Mouse (Mus musculus) gastrocnemius, postnatal 36 days (tissue): Measurements from ENCODE around the gene Ythdf2. TPM values are rescaled to one million over a fixed set of nuclear protein-coding genes. Genes with fewer than 3 reads are reported as not detected.

ENCODE experiments used
- DNase-seq, 2 experiments: peaks; one replicate each; pipeline ENCODE4 v3.0.0; 2022
- intact Hi-C: fragments of 180-260 bp; cut with DNase I; formaldehyde crosslinking; loops from one replicate; pipeline ENCODE4 v1.15.1; 2025
- microRNA-seq, 2 experiments: library from miRNA; unstranded; fragments of <30 nt; microRNA quantifications; one replicate each; pipeline ENCODE4 v1.2.0; 2021
- total RNA-seq, 2 experiments: library from RNA; stranded (reverse); gene quantifications; 2 replicates each; pipeline ENCODE4 v1.2.3; 2021

Ythdf2 gene
- total RNA-seq, 2 experiments from 2014 or later = 21.6 to 27.3 TPM

GRCm38 (mm10) chr4:132165691-132166090 is 46.4 kb downstream of the Ythdf2 start:
- DNase-seq = no peak
- intact Hi-C loops = loop anchor here (5.0 kb wide), 1 partner anchor 63 kb away; no protein-coding TSS in a partner anchor

DNA sequence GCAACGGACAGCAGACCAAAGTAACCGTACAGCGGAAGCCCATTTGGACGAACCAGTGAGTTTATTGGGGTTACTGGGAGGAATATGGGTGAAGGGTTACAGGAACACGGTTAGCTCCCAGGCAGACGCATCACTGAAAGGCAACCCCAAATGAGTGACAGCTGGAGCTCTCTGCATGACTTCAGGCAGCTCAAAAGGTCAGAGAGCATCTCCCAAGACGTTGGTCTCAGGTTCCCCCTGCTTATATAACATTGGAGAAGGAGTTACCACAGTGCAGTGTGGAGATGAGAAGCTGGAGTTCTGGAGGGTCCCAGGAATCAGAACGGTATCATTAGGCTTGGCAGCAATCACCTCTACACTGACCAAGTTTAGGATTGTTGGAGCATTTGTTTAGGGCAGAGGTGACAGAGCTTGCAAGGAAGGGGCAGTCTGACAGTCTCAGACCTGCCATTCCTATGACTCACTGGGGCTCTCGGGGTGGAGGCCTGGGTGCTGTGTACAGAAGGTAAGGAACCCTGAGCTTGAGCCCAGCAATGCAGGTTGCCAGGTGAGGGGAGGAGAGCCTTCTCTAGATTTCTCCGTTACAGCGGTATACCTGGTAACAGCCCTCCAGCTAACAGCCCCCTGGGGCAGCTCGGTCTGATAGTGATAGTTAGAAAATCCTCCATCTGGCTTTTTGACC is 55.0 kb downstream of the Ythdf2 start:
- intact Hi-C loops = no loop called here
- no peak for DNase-seq

DNA sequence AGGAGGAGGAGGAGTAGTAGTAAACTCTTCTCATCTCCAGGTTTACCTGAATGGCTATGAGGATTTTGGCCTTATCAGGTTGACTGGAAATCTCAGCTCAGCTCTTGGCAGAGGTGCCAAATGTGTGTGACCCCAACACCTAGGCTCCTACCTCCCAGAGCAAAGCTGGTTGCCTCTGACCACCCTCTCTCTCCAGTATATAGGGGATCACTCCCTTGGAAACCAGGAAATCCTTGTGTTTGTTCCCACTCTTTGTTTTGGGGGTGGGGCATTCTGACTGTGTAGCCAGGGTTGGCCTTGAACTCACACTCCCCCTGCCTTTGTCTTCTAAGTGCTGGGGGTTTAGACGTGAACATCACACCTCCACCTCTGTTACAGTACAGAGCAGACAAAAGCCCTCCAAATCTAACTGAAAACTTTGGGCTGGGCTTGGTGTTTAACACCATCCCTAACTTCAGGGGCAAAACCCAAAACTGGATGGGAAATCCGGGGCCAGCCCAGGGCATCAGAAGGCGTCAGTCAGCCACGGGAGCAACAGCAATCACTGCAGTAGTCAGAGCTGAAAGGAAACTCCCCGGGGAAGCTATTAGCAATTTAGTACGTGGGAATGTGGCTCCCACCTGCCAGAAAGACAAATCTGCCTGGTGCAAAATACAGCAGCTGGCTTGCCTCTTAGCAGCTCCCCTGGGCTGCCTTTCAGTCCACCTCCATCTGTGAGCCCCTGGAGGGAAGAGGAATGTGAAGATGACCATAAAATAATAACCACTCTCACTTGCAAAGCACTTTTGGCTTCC is 57.0 kb downstream of the Ythdf2 start:
- no peak for DNase-seq
- intact Hi-C loops = no loop called here

DNA sequence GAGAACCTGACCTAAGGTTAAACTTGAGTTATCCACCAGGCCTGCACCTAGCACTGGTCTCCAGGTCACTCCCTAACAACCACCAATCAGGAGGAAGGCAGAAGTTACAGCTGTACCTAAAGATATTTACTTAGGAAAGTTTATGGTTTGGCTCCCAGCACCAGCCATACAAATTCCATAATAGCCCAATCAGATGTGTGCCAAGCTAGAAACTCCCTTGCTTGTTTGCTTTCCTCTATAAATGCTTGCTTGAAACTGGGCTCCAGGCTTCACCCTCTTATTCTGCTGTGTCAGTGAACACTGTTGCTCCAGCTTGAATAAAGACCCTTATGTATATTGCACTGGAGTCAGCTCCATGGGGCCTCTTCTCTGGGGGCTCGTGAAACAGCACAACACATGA is 60.4 kb downstream of the Ythdf2 start:
- intact Hi-C loops = no loop called here
- no peak for DNase-seq

DNA sequence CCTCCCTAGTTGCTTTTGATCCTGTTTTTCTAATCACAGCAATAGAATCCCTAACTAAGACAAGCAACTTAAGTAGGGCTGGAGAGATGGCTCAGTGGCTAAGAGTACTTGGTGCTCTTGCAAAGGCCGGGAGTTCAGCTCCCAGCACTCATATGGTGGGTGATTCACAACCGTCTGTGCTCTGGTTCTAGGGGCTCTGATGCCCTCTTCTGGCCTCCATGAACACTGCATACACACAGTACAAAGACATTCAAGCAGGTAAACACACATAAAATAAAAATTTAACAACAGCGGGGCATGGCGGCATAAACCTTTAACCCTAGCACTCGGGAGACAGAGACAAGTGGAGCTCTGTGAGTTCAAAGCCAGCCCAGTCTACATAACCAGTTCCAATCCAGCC is 65.9 kb downstream of the Ythdf2 start:
- intact Hi-C loops = no loop called here
- DNase-seq = no peak

DNA sequence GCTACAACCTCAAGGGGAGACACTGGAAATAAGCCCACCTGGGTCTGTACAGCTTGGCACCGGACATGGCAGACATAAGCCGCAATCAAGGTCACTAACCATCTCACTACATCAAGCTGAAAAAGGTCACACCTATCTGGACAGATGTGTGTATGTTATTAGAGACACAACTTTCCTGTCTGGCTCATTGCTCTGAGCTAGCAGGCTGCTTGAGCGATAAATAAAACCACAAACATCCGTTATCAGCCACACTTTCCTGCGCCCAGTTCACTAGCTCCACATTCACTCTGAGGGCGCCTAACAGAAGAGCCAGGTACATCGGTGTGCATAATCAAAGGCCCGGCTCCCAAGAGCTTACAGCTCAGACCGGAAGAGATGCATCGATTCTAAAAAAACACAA is 67.0 kb downstream of the Ythdf2 start:
- intact Hi-C loops = no loop called here
- DNase-seq = no peak

DNA sequence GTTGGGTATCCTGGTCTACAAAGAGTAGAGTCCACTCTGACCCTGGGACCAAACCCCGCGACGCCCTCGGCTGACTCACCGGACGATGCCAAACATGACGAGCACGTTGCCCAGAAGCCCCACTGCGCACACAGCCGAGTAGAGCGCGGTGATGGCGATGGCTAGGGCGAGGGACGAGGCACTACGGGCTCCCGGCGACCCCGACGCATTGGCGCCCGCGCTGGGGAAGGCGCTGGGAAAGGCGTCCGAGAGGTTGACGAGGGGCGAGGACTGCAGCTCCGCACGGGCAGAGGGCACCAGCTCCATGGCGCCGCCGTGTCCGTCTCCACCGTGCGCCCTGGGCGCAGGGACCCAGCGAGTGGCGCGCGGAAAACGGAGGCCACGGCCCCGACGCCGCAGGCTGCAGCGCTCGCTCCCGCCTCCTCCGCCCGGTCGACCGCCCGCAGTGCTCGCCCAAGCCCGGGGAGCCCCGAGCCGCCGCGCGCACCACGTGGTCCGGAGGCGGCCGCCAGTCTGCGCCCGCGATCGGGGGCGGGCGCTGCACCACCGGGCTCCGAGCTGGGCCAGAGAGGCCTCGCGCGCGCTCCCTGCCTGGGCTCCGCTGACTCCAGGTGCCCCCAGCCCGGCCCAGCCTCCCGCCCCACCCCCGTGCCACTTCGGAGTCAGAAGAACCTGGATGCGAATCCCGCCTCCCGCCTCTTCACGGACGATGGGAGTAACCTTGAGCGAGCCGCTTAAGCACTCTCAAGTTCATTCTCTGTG is 67.8 kb downstream of the Ythdf2 start, which contains the start of gene Oprd1:
Gene Oprd1, minus strand, starts transcription at position 407 of the 762 bp plus-strand sequence.
- intact Hi-C loops = no loop called here
- no peak for DNase-seq

DNA sequence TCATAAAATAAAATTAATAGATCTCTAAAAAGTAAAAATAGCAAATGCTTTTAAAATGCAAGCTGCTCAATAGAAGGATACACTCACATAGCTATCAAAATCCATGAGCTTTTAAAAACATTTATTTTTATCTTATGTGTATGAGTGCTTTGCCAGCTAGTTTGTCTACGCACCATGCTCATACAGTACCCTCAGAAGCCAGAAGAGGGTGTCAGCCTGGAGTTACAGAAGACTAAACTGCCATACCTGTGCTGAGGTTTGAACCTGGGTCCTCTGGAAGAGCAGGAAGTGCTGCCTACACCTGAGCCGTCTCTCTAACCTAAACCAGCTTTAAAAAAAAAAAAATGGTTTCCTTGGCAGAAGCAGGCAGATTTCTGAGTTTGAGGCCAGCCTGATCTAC is 73.5 kb downstream of the Ythdf2 start:
- DNase-seq = no peak
- intact Hi-C loops = no loop called here

DNA sequence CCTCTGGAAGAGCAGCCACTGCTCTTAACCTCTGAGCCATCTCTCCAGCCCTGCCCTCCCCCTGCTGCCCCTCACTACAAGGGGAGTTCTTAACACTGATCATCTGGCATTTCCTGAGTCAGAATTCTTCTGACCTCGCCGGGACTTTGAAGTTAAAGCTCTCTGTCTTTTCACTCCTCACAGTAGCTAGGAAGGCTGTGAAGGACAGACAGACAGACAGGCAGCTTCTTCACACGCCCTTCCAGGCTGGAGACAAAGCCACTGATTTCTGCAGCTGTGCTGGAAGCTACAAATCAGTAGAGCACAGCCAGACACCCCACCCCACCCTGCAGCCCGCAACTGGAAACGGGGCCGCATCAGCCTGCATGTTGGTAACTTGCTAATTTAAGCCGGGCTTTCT is 75.1 kb downstream of the Ythdf2 start:
- intact Hi-C loops = no loop called here
- no peak for DNase-seq

Small RNAs within 50 kb of the gene (microRNA-seq; reads per million reads assigned to microRNA genes)
- 0 to 0.36 reads per million in 2 experiments for gene Gm22033

Other genes starting within 250 kb of the Ythdf2 start
- not detected for gene Gm10300, start 137.6 kb downstream of the Ythdf2 start, total RNA-seq
- 10 to 100 TPM; 92.0 to 92.7 TPM for gene Epb41, start 137.0 kb downstream of the Ythdf2 start, total RNA-seq
- not detected for gene Oprd1, start 67.8 kb downstream of the Ythdf2 start, total RNA-seq
- 1 to 10 TPM; 6.9 to 8.6 TPM for gene Gmeb1, start 49.3 kb upstream of the Ythdf2 start, total RNA-seq
- 10 to 100 TPM; 32.5 to 33.4 TPM for gene Taf12, start 62.1 kb upstream of the Ythdf2 start, total RNA-seq
- gene Rab42, start 91.1 kb upstream of the Ythdf2 start, total RNA-seq = not detected
- gene Trnau1ap, start 117.2 kb upstream of the Ythdf2 start, total RNA-seq = 10 to 100 TPM in 1 of 2 experiments, 1 to 10 TPM in 1; 7.2 to 11.0 TPM
- 1 to 10 TPM; 6.0 to 6.3 TPM for gene Rcc1, start 141.3 kb upstream of the Ythdf2 start, total RNA-seq
- gene Phactr4, start 210.2 kb upstream of the Ythdf2 start, total RNA-seq = 10 to 100 TPM; 10.6 to 11.4 TPM